Comparison of ENCODE assay signal across 20 mouse cellular contexts in the genomic region with DNA sequence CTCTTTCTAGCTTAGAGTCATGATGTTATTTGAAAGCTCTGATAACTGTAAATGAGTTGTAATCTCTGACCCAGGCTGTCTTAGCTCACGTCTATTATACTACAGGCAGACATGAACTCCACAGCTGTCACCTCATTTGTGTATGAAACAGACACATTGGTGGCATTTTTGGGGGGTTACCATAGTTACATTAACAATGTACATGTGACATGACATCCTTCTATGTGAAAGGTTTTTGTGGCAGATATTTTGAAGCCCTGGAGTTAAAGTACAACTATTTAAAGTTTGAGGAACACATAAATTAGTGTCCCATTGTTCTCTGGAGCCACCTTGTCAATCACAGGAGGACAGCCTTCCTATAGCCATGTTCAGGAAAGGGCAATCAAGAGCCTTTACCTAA. TPM values are rescaled to one million over a fixed set of nuclear protein-coding genes. Genes with fewer than 3 reads are reported as not detected.
DNase-seq lines count a peak whose midpoint lies in the region; ATAC-seq and TF ChIP-seq lines count a peak whose summit lies in the region.
"Had no signal": no experiment of that assay in that cellular context is flagged by ENCODE, and none has a peak within 500 bp of the region (broad histone marks: within the 10 kb centered on the region; RNA-seq: fewer than 3 reads in every experiment).

No protein-coding gene starts in this region.

- no peaks in the 10 kb centered on the region for H3K27me3 ChIP-seq in forebrain, embryonic 12.5 days
- no peaks in the 10 kb centered on the region for H3K27me3 ChIP-seq in hindbrain, embryonic 15.5 days
- H3K27me3 ChIP-seq in midbrain, postnatal 0 days (ENCODE audit: insufficient read depth, low read length), result no peaks in the 10 kb centered on the region

- peak; percentile 39 for ATAC-seq in forebrain, embryonic 12.5 days (ENCODE audit: low FRiP score)
- no peak for ATAC-seq in hindbrain, embryonic 15.5 days (ENCODE audit: low FRiP score, low read depth)
- no peak for ATAC-seq in midbrain, postnatal 0 days (ENCODE audit: low FRiP score)
- ATAC-seq: CD4-positive, CD25-positive, alpha-beta regulatory T cell, adult 4 months had no signal

- H3K4me3 ChIP-seq in forebrain, embryonic 12.5 days (replicated peaks), result no peak overlapping the region
- H3K4me3 ChIP-seq in hindbrain, embryonic 15.5 days, result no peak overlapping the region
- H3K4me3 ChIP-seq in midbrain, postnatal 0 days (ENCODE audit: low read depth, low read length), result no peak overlapping the region
- H3K4me3 ChIP-seq: heart, adult 2 months; stomach, embryonic 15.5 days had no signal

- H3K27ac ChIP-seq in forebrain, embryonic 12.5 days, result no peak overlapping the region
- no peak overlapping the region for H3K27ac ChIP-seq in hindbrain, embryonic 15.5 days (replicated peaks)
- no peak overlapping the region for H3K27ac ChIP-seq in midbrain, postnatal 0 days (ENCODE audit: low read depth, low read length)
- H3K27ac ChIP-seq: heart, adult 2 months; stomach, embryonic 15.5 days had no signal

- WGBS in forebrain, embryonic 12.5 days, result 6% methylated on average over 1 of the region's 1 CpGs
- WGBS in hindbrain, embryonic 15.5 days, result 10% methylated on average over 1 of the region's 1 CpGs
- 19% methylated on average over 1 of the region's 1 CpGs for WGBS in midbrain, postnatal 0 days

- H3K4me1 ChIP-seq in forebrain, embryonic 12.5 days, result peaks cover 42% of the 10 kb centered on the region
- peaks cover 41% of the 10 kb centered on the region for H3K4me1 ChIP-seq in hindbrain, embryonic 15.5 days (replicated peaks)
- peaks cover 3% of the 10 kb centered on the region; the same call in 1 of the 2 replicates for H3K4me1 ChIP-seq in midbrain, postnatal 0 days (ENCODE audit: insufficient read depth, low read length)

- H3K36me3 ChIP-seq in forebrain, embryonic 12.5 days (replicated peaks), result peaks cover 6% of the 10 kb centered on the region; the same call in 1 of the 2 replicates
- no peaks in the 10 kb centered on the region; the same call in 1 of the 2 replicates for H3K36me3 ChIP-seq in hindbrain, embryonic 15.5 days
- H3K36me3 ChIP-seq in midbrain, postnatal 0 days (ENCODE audit: insufficient read depth, low read length), result no peaks in the 10 kb centered on the region
- H3K36me3 ChIP-seq: stomach, embryonic 15.5 days had no signal

- H3K9ac ChIP-seq in forebrain, embryonic 12.5 days, result no peak overlapping the region
- H3K9ac ChIP-seq in hindbrain, embryonic 15.5 days, result no peak overlapping the region
- no peak overlapping the region for H3K9ac ChIP-seq in midbrain, postnatal 0 days (replicated peaks; ENCODE audit: low read length, poor library complexity, severe bottlenecking)
- H3K9ac ChIP-seq: stomach, embryonic 15.5 days had no signal

- TF ChIP-seq CTCF in midbrain, postnatal 0 days (IDR thresholded peaks at IDR 0.05), result no peak

- DNase-seq in embryo, embryonic 10.5 days (ENCODE audit: low spot score), result peak; percentile 53
- DNase-seq in midbrain, postnatal 0 days (ENCODE audit: low spot score), result no peak
- no peak for DNase-seq in urinary bladder, adult 2 months (ENCODE audit: low spot score)
- DNase-seq in gastrocnemius, postnatal 25 days, result no peak
- DNase-seq in left cerebral cortex, adult 9 months (ENCODE audit: low spot score in 2 of 2), result no peak
- DNase-seq: adrenal gland, postnatal 10 days; cerebellum, adult 9-10 months; heart, adult 2 months; heart, postnatal 10 days; layer of hippocampus, adult 9-11 months; right cerebral cortex, adult 18-20 months; spleen, adult 18-20 months had no signal

- peak overlapping the region; percentile 27 for H3K4me2 ChIP-seq in forebrain, embryonic 12.5 days
- peak overlapping the region; percentile 38 for H3K4me2 ChIP-seq in hindbrain, embryonic 15.5 days
- H3K4me2 ChIP-seq in midbrain, postnatal 0 days (ENCODE audit: low read depth, low read length, poor library complexity, severe bottlenecking), result peak overlapping the region; percentile 12
- H3K4me2 ChIP-seq: liver, embryonic 11.5 days; stomach, embryonic 15.5 days had no signal

- H3K9me3 ChIP-seq in forebrain, embryonic 12.5 days, result no peaks in the 10 kb centered on the region
- no peaks in the 10 kb centered on the region for H3K9me3 ChIP-seq in hindbrain, embryonic 15.5 days
- no peaks in the 10 kb centered on the region for H3K9me3 ChIP-seq in midbrain, postnatal 0 days (ENCODE audit: low read length)
- H3K9me3 ChIP-seq: stomach, embryonic 15.5 days had no signal

RNA-seq across cellular contexts. Expression of a gene that starts 5.0 kb away (rescaled TPM):
- polyA plus RNA-seq in forebrain, embryonic 12.5 days (2016; fragmentation: Nextera tagmentation; extraction: Ambion mirVana), result 123 and 130 TPM in 2 replicates
- polyA plus RNA-seq in hindbrain, embryonic 15.5 days (2015; fragmentation: Nextera tagmentation; extraction: Ambion mirVana), result 70.4 and 78.2 TPM in 2 replicates
- 63.7 and 64.6 TPM in 2 replicates for total RNA-seq in midbrain, postnatal 0 days (2014; rRNA removed)
- polyA plus RNA-seq in midbrain, postnatal 0 days (2015; fragmentation: Nextera tagmentation; extraction: Ambion mirVana), result 46.9 and 50.6 TPM in 2 replicates
- polyA plus RNA-seq in urinary bladder, adult 2 months (2012; rRNA removed), result 0.58 and 0.68 TPM in 2 replicates
- total RNA-seq in gastrocnemius, postnatal 25 days (2021), result 1 to 10 TPM; 6.8 to 8.3 TPM
- total RNA-seq: megakaryocyte progenitor cell, adult 5-6 weeks; MEL; neutrophil, adult 5-6 weeks had no signal
- polyA plus RNA-seq: CD4-positive, CD25-positive, alpha-beta regulatory T cell, adult 4 months had no signal

Comparison
In these comparisons a context has a peak if more than half of its experiments do, and no peak if none do; other contexts are left out.
1. RNA of a gene that starts 5.0 kb away (polyA plus RNA-seq): 123 to 130 TPM in forebrain, embryonic 12.5 days, 70.4 to 78.2 TPM in hindbrain, embryonic 15.5 days and 46.9 to 50.6 TPM in midbrain, postnatal 0 days; 0.58 to 0.68 TPM in urinary bladder, adult 2 months; every median in the first group is over 10 times any median in the second.
2. Peak in every context shown above with its lines, with median percentiles within 50 percentile points of each other: H3K4me2 ChIP-seq.